Mouse (Mus musculus) left cerebral cortex, adult 18-20 months (tissue): ENCODE data around the gene Srcap. TPM values are rescaled to one million over a fixed set of nuclear protein-coding genes. Genes with fewer than 3 reads are reported as not detected.

Experiments
- microRNA-seq, 2 experiments: library from miRNA; unstranded; fragments of <30 nt; microRNA quantifications; one replicate each; pipeline ENCODE4 v1.2.0; 2021
- total RNA-seq, 2 experiments: library from RNA; stranded (reverse); gene quantifications; 2 replicates each; pipeline ENCODE4 v1.2.3; 2021

The Srcap gene
- total RNA-seq, 2 experiments from 2014 or later = 94.9 to 99.7 TPM

Small RNA genes lying within 50 kb of the gene (microRNA-seq; reads per million reads assigned to microRNA genes)
- gene Gm47278 (0 reads per million in 2 experiments), gene Mir7060 (0 reads per million in 2 experiments)

Other genes with a start within 250 kb of the Srcap start
- 10 to 100 TPM; 33.4 to 35.8 TPM for gene Sephs2, start 237.9 kb upstream of the Srcap start, total RNA-seq
- gene Itgal, start 215.7 kb upstream of the Srcap start, total RNA-seq = under 1 TPM; 0.42 to 0.86 TPM
- gene Zfp768, start 166.4 kb upstream of the Srcap start, total RNA-seq = 10 to 100 TPM; 13.7 to 14.5 TPM
- gene Zfp747, start 135.9 kb upstream of the Srcap start, total RNA-seq = 1 to 10 TPM; 6.6 to 7.4 TPM
- 1 to 10 TPM; 3.9 to 4.8 TPM for gene 9130019O22Rik, start 124.8 kb upstream of the Srcap start, total RNA-seq
- 1 to 10 TPM; 7.4 to 7.6 TPM for gene E430018J23Rik, start 118.4 kb upstream of the Srcap start, total RNA-seq
- gene Zfp764, start 105.2 kb upstream of the Srcap start, total RNA-seq = 1 to 10 TPM; 4.3 to 4.8 TPM
- gene Zfp688, start 89.9 kb upstream of the Srcap start, total RNA-seq = 10 to 100 TPM; 12.7 to 15.7 TPM
- gene Zfp689, start 62.8 kb upstream of the Srcap start, total RNA-seq = 1 to 10 TPM; 5.4 to 6.2 TPM
- 10 to 100 TPM; 24.6 to 33.0 TPM for gene Prr14, start 52.4 kb upstream of the Srcap start, total RNA-seq
- 10 to 100 TPM; 54.5 to 57.8 TPM for gene Fbrs, start 32.8 kb upstream of the Srcap start, total RNA-seq
- gene Gm42715, start 7.6 kb downstream of the Srcap start, total RNA-seq = 10 to 100 TPM in 1 of 2 experiments, 1 to 10 TPM in 1; 8.9 to 10.7 TPM
- 1 to 10 TPM in 1 of 2 experiments, not detected in 1; 1.0 TPM for gene Tmem265, start 49.4 kb downstream of the Srcap start, total RNA-seq
- gene Phkg2, start 61.4 kb downstream of the Srcap start, total RNA-seq = 10 to 100 TPM; 70.6 to 81.2 TPM
- 1 to 10 TPM; 7.5 to 8.9 TPM for gene Ccdc189, start 76.6 kb downstream of the Srcap start, total RNA-seq
- 10 to 100 TPM; 63.6 to 73.4 TPM for gene Rnf40, start 76.8 kb downstream of the Srcap start, total RNA-seq
- gene Zfp629, start 103.8 kb downstream of the Srcap start, total RNA-seq = 10 to 100 TPM; 23.1 to 24.0 TPM
- 10 to 100 TPM; 44.6 to 46.4 TPM for gene Bcl7c, start 196.9 kb downstream of the Srcap start, total RNA-seq
- 1 to 10 TPM; 2.7 to 4.4 TPM for gene Ctf1, start 200.8 kb downstream of the Srcap start, total RNA-seq
- not detected for gene Ctf2, start 220.2 kb downstream of the Srcap start, total RNA-seq
- 10 to 100 TPM; 68.8 to 74.6 TPM for gene Fbxl19, start 232.6 kb downstream of the Srcap start, total RNA-seq